Mouse (Mus musculus): ENCODE data around the gene Akt1s1. TPM values are rescaled to one million over a fixed set of nuclear protein-coding genes. Genes with fewer than 3 reads are reported as not detected.

Gene Akt1s1
- polyA plus RNA-seq, 1 experiment from 2014 or later, result 63.4 TPM

- Histone ChIP-seq H3K27ac (replicated peaks; ENCODE audit: low read depth, low read length) (peak within 1 kb of the TSS; percentile 83), H3K27me3 (ENCODE audit: control insufficient read depth, insufficient read depth, low read length) (no peaks in the 10 kb centered on the region), H3K9me3 (ENCODE audit: control insufficient read depth, low read length) (no peaks in the 10 kb centered on the region), H3K36me3 (ENCODE audit: control insufficient read depth, insufficient read depth, low read length) (peaks cover 3% of the 10 kb centered on the region; the same call in 1 of the 2 replicates), H3K4me1 (ENCODE audit: control insufficient read depth, insufficient read depth, low read length) (peaks cover 15% of the 10 kb centered on the region), H3K9ac (ENCODE audit: low read length) (peak within 1 kb of the TSS; percentile 73), H3K4me3 (ENCODE audit: low read depth, low read length) (peak within 1 kb of the TSS; percentile 53), H3K4me2 (ENCODE audit: low read depth, severe bottlenecking) (peak within 1 kb of the TSS; percentile 81)
- peak; percentile 74 for ATAC-seq (ENCODE audit: insufficient number of reproducible peaks, low FRiP score, low TSS enrichment, low read depth)
- WGBS, result under 1% methylated on average over 56 of the region's 56 CpGs
- DNase-seq (ENCODE audit: low spot score), result peak; percentile 93
Measured at GRCm38 (mm10) chr7:44892276-44892921, 43.6 kb downstream of the Akt1s1 start, which contains the start of gene Med25. Med25 (minus strand) TSS chr7:44892712.

- Histone ChIP-seq H3K27me3 (ENCODE audit: control insufficient read depth, insufficient read depth, low read length) (no peaks in the 10 kb centered on the region), H3K4me1 (ENCODE audit: control insufficient read depth, insufficient read depth, low read length) (peaks cover 15% of the 10 kb centered on the region), H3K36me3 (ENCODE audit: control insufficient read depth, insufficient read depth, low read length) (peaks cover 3% of the 10 kb centered on the region; the same call in 1 of the 2 replicates), H3K27ac (replicated peaks; ENCODE audit: low read depth, low read length) (peak overlapping the region; percentile 24; the same call in 1 of the 2 replicates), H3K4me3 (ENCODE audit: low read depth, low read length) (no peak overlapping the region), H3K9me3 (ENCODE audit: control insufficient read depth, low read length) (no peaks in the 10 kb centered on the region), H3K9ac (ENCODE audit: low read length) (no peak overlapping the region), H3K4me2 (ENCODE audit: low read depth, severe bottlenecking) (no peak overlapping the region)
- DNase-seq (ENCODE audit: low spot score) (no peak), ATAC-seq (ENCODE audit: insufficient number of reproducible peaks, low FRiP score, low TSS enrichment, low read depth) (no peak)
- 35% methylated on average over 8 of the region's 8 CpGs for WGBS
Measured at GRCm38 (mm10) chr7:44893197-44893596, 44.4 kb downstream of the Akt1s1 start.

DNA sequence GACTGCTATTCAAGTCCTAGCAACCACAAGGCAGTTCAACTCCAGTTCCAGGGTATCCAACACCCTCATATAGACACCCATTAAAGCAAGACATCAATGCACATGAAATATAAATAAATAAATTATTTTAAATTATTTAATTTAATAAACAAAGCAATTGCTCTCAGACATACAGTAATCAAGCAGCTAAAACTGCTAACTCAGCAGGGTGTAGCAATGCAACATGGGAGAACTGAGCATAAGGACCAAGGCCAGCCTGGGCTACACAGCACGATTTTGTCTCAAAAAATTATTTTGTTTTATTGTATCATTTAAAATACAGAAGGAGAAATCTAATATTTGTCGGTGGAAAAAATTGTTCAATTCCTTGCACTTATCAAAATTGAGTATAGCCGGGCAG lies 45.4 kb downstream of the Akt1s1 start:
- H3K9me3 ChIP-seq (ENCODE audit: control insufficient read depth, low read length), result no peaks in the 10 kb centered on the region
- ATAC-seq (ENCODE audit: insufficient number of reproducible peaks, low FRiP score, low TSS enrichment, low read depth) (no peak), DNase-seq (ENCODE audit: low spot score) (no peak)
- H3K9ac ChIP-seq (ENCODE audit: low read length), result no peak overlapping the region
- no peaks in the 10 kb centered on the region for H3K27me3 ChIP-seq (ENCODE audit: control insufficient read depth, insufficient read depth, low read length)
- H3K27ac ChIP-seq (replicated peaks; ENCODE audit: low read depth, low read length), result no peak overlapping the region
- H3K4me1 ChIP-seq (ENCODE audit: control insufficient read depth, insufficient read depth, low read length), result peaks cover 15% of the 10 kb centered on the region
- H3K4me2 ChIP-seq (ENCODE audit: low read depth, severe bottlenecking), result no peak overlapping the region
- H3K4me3 ChIP-seq (ENCODE audit: low read depth, low read length), result no peak overlapping the region
- 91% methylated on average over 3 of the region's 3 CpGs for WGBS
- no peaks in the 10 kb centered on the region; the same call in 1 of the 2 replicates for H3K36me3 ChIP-seq (ENCODE audit: control insufficient read depth, insufficient read depth, low read length)

DNA sequence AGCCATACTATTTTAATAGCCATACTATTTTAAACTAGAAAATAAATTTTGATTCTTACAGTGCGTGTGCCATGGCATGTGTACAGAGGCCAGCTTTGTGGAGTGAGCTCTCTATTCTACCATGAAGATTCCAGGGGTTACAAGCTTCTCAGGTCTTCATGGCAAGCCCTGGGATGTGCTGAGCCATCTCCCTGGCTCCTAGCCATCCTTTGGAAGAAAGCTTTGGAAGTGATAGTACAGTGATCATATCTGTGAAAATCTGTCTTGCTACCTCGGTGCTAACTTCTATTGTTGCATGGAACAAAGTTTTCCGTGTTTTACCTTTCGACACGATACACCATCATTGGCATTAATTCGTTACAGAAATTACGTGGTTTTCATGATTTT lies 46.4 kb downstream of the Akt1s1 start:
- 76% methylated on average over 7 of the region's 7 CpGs for whole genome bisulfite sequencing
- H3K9ac ChIP-seq (ENCODE audit: low read length), result no peak overlapping the region

GRCm38 (mm10) chr7:44895593-44896434 lies 47.0 kb downstream of the Akt1s1 start, which contains the start of gene Fuz:
Fuz (plus strand) TSS chr7:44896079.
- Histone ChIP-seq H3K9ac (ENCODE audit: low read length) (peak within 1 kb of the TSS; percentile 74), H3K4me2 (ENCODE audit: low read depth, severe bottlenecking) (peak within 1 kb of the TSS; percentile 73), H3K36me3 (ENCODE audit: control insufficient read depth, insufficient read depth, low read length) (peaks cover 2% of the 10 kb centered on the region; the same call in 1 of the 2 replicates), H3K27me3 (ENCODE audit: control insufficient read depth, insufficient read depth, low read length) (no peaks in the 10 kb centered on the region), H3K4me3 (ENCODE audit: low read depth, low read length) (peak within 1 kb of the TSS; percentile 62), H3K27ac (replicated peaks; ENCODE audit: low read depth, low read length) (peak within 1 kb of the TSS; percentile 53; the same call in 1 of the 2 replicates), H3K9me3 (ENCODE audit: control insufficient read depth, low read length) (no peaks in the 10 kb centered on the region), H3K4me1 (ENCODE audit: control insufficient read depth, insufficient read depth, low read length) (peaks cover 15% of the 10 kb centered on the region)
- 2% methylated on average over 34 of the region's 34 CpGs for WGBS
- ATAC-seq (ENCODE audit: insufficient number of reproducible peaks, low FRiP score, low TSS enrichment, low read depth), result peak; percentile 65
- peak; percentile 92 for DNase-seq (ENCODE audit: low spot score)

More for the DNA sequence above, 46.4 kb downstream of the Akt1s1 start:
- DNase-seq (ENCODE audit: low spot score), result no peak
- peaks cover 1% of the 10 kb centered on the region; the same call in 1 of the 2 replicates for H3K36me3 ChIP-seq (ENCODE audit: control insufficient read depth, insufficient read depth, low read length)
- no peak for ATAC-seq (ENCODE audit: insufficient number of reproducible peaks, low FRiP score, low TSS enrichment, low read depth)
- H3K4me1 ChIP-seq (ENCODE audit: control insufficient read depth, insufficient read depth, low read length), result peaks cover 15% of the 10 kb centered on the region
- no peaks in the 10 kb centered on the region for H3K9me3 ChIP-seq (ENCODE audit: control insufficient read depth, low read length)
- H3K27me3 ChIP-seq (ENCODE audit: control insufficient read depth, insufficient read depth, low read length), result no peaks in the 10 kb centered on the region
- peak overlapping the region; percentile 62; the same call in 1 of the 2 replicates for H3K4me3 ChIP-seq (ENCODE audit: low read depth, low read length)
- no peak overlapping the region for H3K27ac ChIP-seq (replicated peaks; ENCODE audit: low read depth, low read length)
- H3K4me2 ChIP-seq (ENCODE audit: low read depth, severe bottlenecking), result peak overlapping the region; percentile 73

DNA sequence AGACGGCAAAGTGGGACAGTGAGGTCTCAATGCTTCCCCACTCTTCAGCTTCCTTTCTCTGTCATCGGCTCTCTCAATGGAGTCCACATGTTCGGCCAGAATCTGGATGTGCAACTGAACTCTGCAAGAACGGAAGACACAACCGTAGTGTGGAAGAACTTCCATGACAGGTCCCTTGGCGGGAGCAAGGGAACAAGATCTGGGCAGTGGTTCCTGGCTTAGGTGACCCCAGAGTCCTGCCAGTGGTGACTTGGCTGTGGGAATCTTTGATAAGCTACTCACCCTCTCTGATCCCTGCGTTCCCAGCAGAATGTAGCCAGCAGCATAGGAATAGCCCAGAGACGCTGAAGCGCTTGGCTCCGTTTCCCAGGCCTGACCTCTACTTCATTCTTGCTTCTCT lies 47.7 kb downstream of the Akt1s1 start:
- Histone ChIP-seq H3K4me2 (ENCODE audit: low read depth, severe bottlenecking) (peak overlapping the region; percentile 73), H3K9me3 (ENCODE audit: control insufficient read depth, low read length) (no peaks in the 10 kb centered on the region), H3K27ac (replicated peaks; ENCODE audit: low read depth, low read length) (peak overlapping the region; percentile 53; the same call in 1 of the 2 replicates), H3K36me3 (ENCODE audit: control insufficient read depth, insufficient read depth, low read length) (peaks cover 2% of the 10 kb centered on the region; the same call in 1 of the 2 replicates), H3K4me3 (ENCODE audit: low read depth, low read length) (peak overlapping the region; percentile 62), H3K27me3 (ENCODE audit: control insufficient read depth, insufficient read depth, low read length) (no peaks in the 10 kb centered on the region), H3K9ac (ENCODE audit: low read length) (peak overlapping the region; percentile 74), H3K4me1 (ENCODE audit: control insufficient read depth, insufficient read depth, low read length) (peaks cover 17% of the 10 kb centered on the region)
- no peak for ATAC-seq (ENCODE audit: insufficient number of reproducible peaks, low FRiP score, low TSS enrichment, low read depth)
- 46% methylated on average over 10 of the region's 10 CpGs for WGBS
- DNase-seq (ENCODE audit: low spot score), result no peak

DNA sequence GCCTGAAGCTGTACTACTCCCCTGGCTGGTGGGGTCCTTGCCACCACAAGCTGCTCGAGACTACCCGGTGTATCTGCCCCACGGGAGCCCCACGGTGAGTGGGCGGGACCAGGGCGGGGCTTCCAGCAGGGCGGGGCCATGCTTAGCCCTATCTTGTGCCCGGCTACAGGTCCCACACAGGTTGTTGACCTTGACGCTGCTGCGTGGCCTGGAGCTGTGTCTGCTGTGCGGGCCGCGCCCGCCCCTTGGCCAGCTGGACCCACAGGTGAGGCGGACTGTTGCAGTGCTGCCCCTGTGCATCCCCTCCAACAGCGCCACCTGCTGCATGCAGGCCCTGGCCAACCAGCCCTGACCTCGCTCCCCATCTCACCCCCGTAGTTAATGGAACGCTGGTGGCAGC lies 49.8 kb downstream of the Akt1s1 start:
- no peaks in the 10 kb centered on the region for H3K27me3 ChIP-seq (ENCODE audit: control insufficient read depth, insufficient read depth, low read length)
- DNase-seq (ENCODE audit: low spot score) (no peak), ATAC-seq (ENCODE audit: insufficient number of reproducible peaks, low FRiP score, low TSS enrichment, low read depth) (no peak)
- peaks cover 4% of the 10 kb centered on the region; the same call in 1 of the 2 replicates for H3K36me3 ChIP-seq (ENCODE audit: control insufficient read depth, insufficient read depth, low read length)
- WGBS, result 43% methylated on average over 19 of the region's 19 CpGs
- H3K4me1 ChIP-seq (ENCODE audit: control insufficient read depth, insufficient read depth, low read length), result peaks cover 14% of the 10 kb centered on the region
- H3K4me3 ChIP-seq (ENCODE audit: low read depth, low read length), result no peak overlapping the region
- no peaks in the 10 kb centered on the region for H3K9me3 ChIP-seq (ENCODE audit: control insufficient read depth, low read length)
- H3K27ac ChIP-seq (replicated peaks; ENCODE audit: low read depth, low read length), result no peak overlapping the region
- peak overlapping the region; percentile 22; the same call in 1 of the 2 replicates for H3K4me2 ChIP-seq (ENCODE audit: low read depth, severe bottlenecking)
- H3K9ac ChIP-seq (ENCODE audit: low read length), result no peak overlapping the region

GRCm38 (mm10) chr7:44900632-44901031 lies 51.8 kb downstream of the Akt1s1 start:
- H3K4me1 ChIP-seq (ENCODE audit: control insufficient read depth, insufficient read depth, low read length), result peaks cover 14% of the 10 kb centered on the region
- H3K9me3 ChIP-seq (ENCODE audit: control insufficient read depth, low read length), result no peaks in the 10 kb centered on the region
- H3K27me3 ChIP-seq (ENCODE audit: control insufficient read depth, insufficient read depth, low read length), result no peaks in the 10 kb centered on the region
- 0 out of 2 replicates have a peak overlapping the region, but pooled peaks have one; percentile 22 for H3K27ac ChIP-seq (replicated peaks; ENCODE audit: low read depth, low read length)
- WGBS, result 90% methylated on average over 11 of the region's 11 CpGs
- no peak overlapping the region for H3K9ac ChIP-seq (ENCODE audit: low read length)
- peaks cover 22% of the 10 kb centered on the region for H3K36me3 ChIP-seq (ENCODE audit: control insufficient read depth, insufficient read depth, low read length)
- H3K4me3 ChIP-seq (ENCODE audit: low read depth, low read length), result no peak overlapping the region
- H3K4me2 ChIP-seq (ENCODE audit: low read depth, severe bottlenecking), result no peak overlapping the region
- DNase-seq (ENCODE audit: low spot score) (no peak), ATAC-seq (ENCODE audit: insufficient number of reproducible peaks, low FRiP score, low TSS enrichment, low read depth) (no peak)
